Mouse (Mus musculus) large intestine, adult 2 months (tissue): ENCODE data around the gene Fam184b. TPM values are rescaled to one million over a fixed set of nuclear protein-coding genes. Genes with fewer than 3 reads are reported as not detected.

Experiments
- DNase-seq: peaks from one replicate; pipeline ENCODE4 v3.0.0-alpha.2; 2012; ENCODE audit warnings: low read depth, low spot score
- WGBS: fragments of 180-500 bp; shearing (Covaris S2); methylation state at CpG from one replicate; pipeline ENCODE4 v1.1.7; 2018; 5-methylcytosine and 5-hydroxymethylcytosine counted together
- polyA plus RNA-seq: library from polyadenylated mRNA; depleted of rRNA; stranded (reverse); fragments of >200 nt; gene quantifications from 2 replicates; pipeline ENCODE4 v1.2.3, GENCODE M21; 2012; rRNA removed

Fam184b gene
- polyA plus RNA-seq, 1 experiment: 0.02 TPM

DNA sequence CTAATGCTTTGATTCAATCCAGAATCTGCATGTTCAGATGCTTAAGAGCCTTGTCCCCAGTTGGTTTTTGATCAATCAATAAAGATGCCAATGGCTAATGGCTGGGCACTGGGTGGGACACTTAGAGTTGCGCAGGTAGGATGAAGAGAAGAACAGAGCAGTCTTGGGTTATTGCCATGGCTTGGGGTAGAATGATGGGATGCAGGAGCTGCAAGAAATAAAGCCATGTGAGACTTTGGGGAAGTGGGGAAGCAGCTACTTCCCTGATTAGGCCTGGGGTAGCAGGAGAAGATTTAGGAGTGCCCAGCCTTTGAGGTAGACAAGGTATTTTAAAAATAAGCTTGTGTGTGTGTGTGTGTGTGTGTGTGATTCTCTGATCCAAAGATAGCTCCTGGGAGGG, 159.3 kb downstream of the Fam184b start:
- WGBS: 94% methylated on average over 1 of the region's 1 CpGs
- DNase-seq: no peak

Other genes with a start within 250 kb of the Fam184b start
- 121 and 138 TPM in 2 replicates for gene Qdpr, start 189.4 kb downstream of the Fam184b start, polyA plus RNA-seq
- not detected in 2 replicates for gene Clrn2, start 185.9 kb downstream of the Fam184b start, polyA plus RNA-seq
- gene Lap3, start 146.2 kb downstream of the Fam184b start, polyA plus RNA-seq: 87.9 and 183 TPM in 2 replicates
- 108 and 119 TPM in 2 replicates for gene Med28, start 119.4 kb downstream of the Fam184b start, polyA plus RNA-seq
- 1.7 and 2.5 TPM in 2 replicates for gene Ncapg, start 30.3 kb upstream of the Fam184b start, polyA plus RNA-seq
- gene Lcorl, start 218.0 kb upstream of the Fam184b start, polyA plus RNA-seq: 1.3 and 3.3 TPM in 2 replicates